In genomic region chr13:52047937-52048336, GRCm38 (mm10) we compare ENCODE assay signal across 19 mouse cellular contexts.
A peak's percentile ranks its signal among the peaks of the same experiment; 100 is the strongest.
DNase-seq lines count a peak whose midpoint lies in the region; ATAC-seq and TF ChIP-seq lines count a peak whose summit lies in the region.
"Had no signal": no experiment of that assay in that cellular context is flagged by ENCODE, and none has a peak within 500 bp of the region (broad histone marks: within the 10 kb centered on the region; RNA-seq: fewer than 3 reads in every experiment).

No protein-coding gene starts in this region.

- intact Hi-C loops in heart, adult 2 months (cut with DNase I): loop anchor here (2.0 kb wide), 2 partner anchors 31 to 201 kb away; partner anchors contain the start of gene Gadd45g

- H3K27me3 ChIP-seq in midbrain, postnatal 0 days (ENCODE audit: insufficient read depth, low read length): no peaks in the 10 kb centered on the region
- no peaks in the 10 kb centered on the region for H3K27me3 ChIP-seq in midbrain, embryonic 10.5 days (ENCODE audit: low read depth, poor library complexity, severe bottlenecking)
- no peaks in the 10 kb centered on the region for H3K27me3 ChIP-seq in heart, adult 2 months (ENCODE audit: control insufficient read depth, insufficient read depth, low read length)

- no peak for TF ChIP-seq CTCF in layer of hippocampus, adult 2 months (conservative IDR thresholded peaks at IDR 0.05)
- no peak for TF ChIP-seq CTCF in midbrain, postnatal 0 days (IDR thresholded peaks at IDR 0.05)
- no peak for TF ChIP-seq CTCF in heart, adult 2 months (IDR thresholded peaks at IDR 0.05)

- no peak overlapping the region for H3K4me2 ChIP-seq in midbrain, postnatal 0 days (ENCODE audit: low read depth, low read length, poor library complexity, severe bottlenecking)
- H3K4me2 ChIP-seq: forebrain, embryonic 12.5 days; midbrain, embryonic 13.5 days had no signal

- 56% methylated on average over 6 of the region's 6 CpGs for WGBS in midbrain, postnatal 0 days
- WGBS in midbrain, embryonic 10.5 days: 74% methylated on average over 6 of the region's 6 CpGs
- 63% methylated on average over 6 of the region's 6 CpGs for WGBS in heart, adult 2 months

- TF ChIP-seq EP300 in heart, adult 2 months (IDR thresholded peaks at IDR 0.05; ENCODE audit: insufficient read depth, low read depth, low read length): no peak

- no peak overlapping the region; the same call in 1 of the 2 replicates for H3K4me3 ChIP-seq in layer of hippocampus, adult 2 months
- no peak overlapping the region for H3K4me3 ChIP-seq in midbrain, postnatal 0 days (ENCODE audit: low read depth, low read length)
- no peak overlapping the region for H3K4me3 ChIP-seq in midbrain, embryonic 10.5 days
- no peak overlapping the region for H3K4me3 ChIP-seq in heart, adult 2 months
- H3K4me3 ChIP-seq: embryonic facial prominence, embryonic 10.5 days; forebrain, embryonic 12.5 days; midbrain, embryonic 13.5 days had no signal

- no peak for ATAC-seq in midbrain, postnatal 0 days (ENCODE audit: low FRiP score)
- 0 out of 2 replicates have a peak, but pooled peaks have one; percentile 27 for ATAC-seq in granulocyte monocyte progenitor cell, adult 5-6 weeks (replicated peaks; ENCODE audit: poor library complexity, severe bottlenecking)
- ATAC-seq: liver, postnatal 0 days; midbrain, embryonic 13.5 days had no signal

- no peak overlapping the region for H3K9ac ChIP-seq in midbrain, postnatal 0 days (replicated peaks; ENCODE audit: low read length, poor library complexity, severe bottlenecking)
- H3K9ac ChIP-seq in heart, adult 2 months (ENCODE audit: low read depth, low read length): no peak overlapping the region
- H3K9ac ChIP-seq: forebrain, embryonic 12.5 days; liver, postnatal 0 days; midbrain, embryonic 13.5 days had no signal

- H3K27ac ChIP-seq in layer of hippocampus, adult 2 months: peak overlapping the region; percentile 60
- peak overlapping the region; percentile 55 for H3K27ac ChIP-seq in midbrain, postnatal 0 days (ENCODE audit: low read depth, low read length)
- no peak overlapping the region for H3K27ac ChIP-seq in midbrain, embryonic 10.5 days (replicated peaks)
- no peak overlapping the region for H3K27ac ChIP-seq in heart, adult 2 months
- H3K27ac ChIP-seq: embryonic facial prominence, embryonic 10.5 days; forebrain, embryonic 12.5 days; kidney, postnatal 0 days; midbrain, embryonic 13.5 days had no signal

- H3K79me2 ChIP-seq in heart, adult 2 months (replicated peaks; ENCODE audit: control insufficient read depth, insufficient read depth, low read length): no peaks in the 10 kb centered on the region

- no peaks in the 10 kb centered on the region for H3K36me3 ChIP-seq in midbrain, postnatal 0 days (ENCODE audit: insufficient read depth, low read length)
- no peaks in the 10 kb centered on the region for H3K36me3 ChIP-seq in midbrain, embryonic 10.5 days
- no peaks in the 10 kb centered on the region for H3K36me3 ChIP-seq in heart, adult 2 months (ENCODE audit: control insufficient read depth, insufficient read depth, low read length)
- H3K36me3 ChIP-seq: embryonic facial prominence, embryonic 10.5 days; forebrain, embryonic 12.5 days; midbrain, embryonic 13.5 days had no signal

- H3K4me1 ChIP-seq in midbrain, postnatal 0 days (ENCODE audit: insufficient read depth, low read length): peaks cover 8% of the 10 kb centered on the region; the same call in 1 of the 2 replicates
- peaks cover 31% of the 10 kb centered on the region for H3K4me1 ChIP-seq in midbrain, embryonic 10.5 days
- H3K4me1 ChIP-seq in heart, adult 2 months (ENCODE audit: control insufficient read depth, insufficient read depth, low read length): peaks cover 5% of the 10 kb centered on the region

- no peaks in the 10 kb centered on the region for H3K9me3 ChIP-seq in midbrain, postnatal 0 days (ENCODE audit: low read length)
- peaks cover 7% of the 10 kb centered on the region; the same call in 1 of the 2 replicates for H3K9me3 ChIP-seq in midbrain, embryonic 10.5 days (replicated peaks)
- H3K9me3 ChIP-seq: forebrain, embryonic 12.5 days; midbrain, embryonic 13.5 days had no signal

- TF ChIP-seq POLR2A in heart, adult 2 months (IDR thresholded peaks at IDR 0.05; ENCODE audit: insufficient read depth, low read depth, low read length): no peak

- DNase-seq in layer of hippocampus, adult 2 months (ENCODE audit: low spot score in 2 of 2): no peak
- DNase-seq in layer of hippocampus, adult 8-10 months (ENCODE audit: low spot score in 2 of 2): no peak
- DNase-seq in midbrain, postnatal 0 days (ENCODE audit: low spot score): peak; percentile 60
- DNase-seq in midbrain, embryonic 10.5 days (ENCODE audit: low spot score): no peak
- DNase-seq in spleen, postnatal 36 days (ENCODE audit: low spot score in 2 of 2): no peak
- no peak for DNase-seq in heart, adult 2 months
- DNase-seq: cerebellum, adult 8-10 months; gastrocnemius, postnatal 14 days; kidney, adult 18-20 months; layer of hippocampus, postnatal 36 days; left cerebral cortex, postnatal 4 days; liver, postnatal 0 days; right cerebral cortex, adult 18-20 months; thymus, postnatal 25 days had no signal

Comparison
In these comparisons a context has a peak if more than half of its experiments do, and no peak if none do; other contexts are left out.
1. H3K27ac ChIP-seq: peak in layer of hippocampus, adult 2 months (single experiment) and midbrain, postnatal 0 days (single experiment); none in midbrain, embryonic 10.5 days (single experiment) and heart, adult 2 months (single experiment).